In genomic region chr1:93175849-93176248, GRCm38 (mm10) we compare ENCODE assay signal across 10 mouse cellular contexts. TPM values are rescaled to one million over a fixed set of nuclear protein-coding genes. Genes with fewer than 3 reads are reported as not detected.
DNase-seq lines count a peak whose midpoint lies in the region; ATAC-seq and TF ChIP-seq lines count a peak whose summit lies in the region.
"Had no signal": no experiment of that assay in that cellular context is flagged by ENCODE, and none has a peak within 500 bp of the region (broad histone marks: within the 10 kb centered on the region; RNA-seq: fewer than 3 reads in every experiment).

No protein-coding gene starts in this region.

- 10% methylated on average over 6 of the region's 6 CpGs for WGBS in kidney, postnatal 0 days
- WGBS in forebrain, embryonic 14.5 days = 25% methylated on average over 6 of the region's 6 CpGs
- WGBS in limb, embryonic 14.5 days = 8% methylated on average over 6 of the region's 6 CpGs
- 24% methylated on average over 6 of the region's 6 CpGs for WGBS in stomach, embryonic 16.5 days

- no peaks in the 10 kb centered on the region for H3K27me3 ChIP-seq in kidney, postnatal 0 days (ENCODE audit: insufficient read depth, low read length)
- no peaks in the 10 kb centered on the region for H3K27me3 ChIP-seq in forebrain, embryonic 14.5 days (replicated peaks; ENCODE audit: control insufficient read depth, insufficient read depth, low read length)
- H3K27me3 ChIP-seq in limb, embryonic 14.5 days (ENCODE audit: control insufficient read depth, insufficient read depth, low read length) = no peaks in the 10 kb centered on the region
- peaks cover 4% of the 10 kb centered on the region; the same call in 1 of the 2 replicates for H3K27me3 ChIP-seq in stomach, embryonic 16.5 days (ENCODE audit: control insufficient read depth, insufficient read depth, low read length)

- peaks cover 12% of the 10 kb centered on the region; the same call in 1 of the 2 replicates for H3K4me1 ChIP-seq in kidney, postnatal 0 days (replicated peaks; ENCODE audit: insufficient read depth, low read length)
- no peaks in the 10 kb centered on the region for H3K4me1 ChIP-seq in forebrain, embryonic 14.5 days (ENCODE audit: control insufficient read depth, insufficient read depth, low read length)
- peaks cover 32% of the 10 kb centered on the region for H3K4me1 ChIP-seq in limb, embryonic 14.5 days (ENCODE audit: control insufficient read depth, insufficient read depth, low read length)
- peaks cover 14% of the 10 kb centered on the region for H3K4me1 ChIP-seq in stomach, embryonic 16.5 days (ENCODE audit: control insufficient read depth, insufficient read depth, low read length)

- no peak for DNase-seq in kidney, postnatal 0 days (ENCODE audit: low spot score)
- DNase-seq in kidney, postnatal 36 days = no peak
- no peak for DNase-seq in forebrain, embryonic 14.5 days (ENCODE audit: low spot score)
- no peak for DNase-seq in limb, embryonic 14.5 days (ENCODE audit: low spot score)
- DNase-seq in spleen, postnatal 4 days (ENCODE audit: low spot score in 2 of 2) = no peak
- no peak for DNase-seq in layer of hippocampus, adult 8-10 months (ENCODE audit: low spot score in 2 of 2)
- no peak for DNase-seq in gastrocnemius, postnatal 25 days

- no peaks in the 10 kb centered on the region for H3K36me3 ChIP-seq in kidney, postnatal 0 days (ENCODE audit: insufficient read depth, low read length)
- no peaks in the 10 kb centered on the region for H3K36me3 ChIP-seq in forebrain, embryonic 14.5 days (ENCODE audit: control insufficient read depth, insufficient read depth, low read length)
- H3K36me3 ChIP-seq in limb, embryonic 14.5 days (ENCODE audit: control insufficient read depth, insufficient read depth, low read length) = no peaks in the 10 kb centered on the region
- H3K36me3 ChIP-seq in stomach, embryonic 16.5 days (ENCODE audit: control insufficient read depth, insufficient read depth, low read length) = no peaks in the 10 kb centered on the region

- H3K27ac ChIP-seq in kidney, postnatal 0 days = no peak overlapping the region
- H3K27ac ChIP-seq in forebrain, embryonic 14.5 days (ENCODE audit: low read depth, low read length) = no peak overlapping the region
- H3K27ac ChIP-seq in limb, embryonic 14.5 days (replicated peaks; ENCODE audit: low read depth, low read length) = peak overlapping the region; percentile 82; the same call in 1 of the 2 replicates
- H3K27ac ChIP-seq in stomach, embryonic 16.5 days (ENCODE audit: low read length) = peak overlapping the region; percentile 58; the same call in 1 of the 2 replicates

- no peak overlapping the region for H3K4me3 ChIP-seq in kidney, postnatal 0 days (replicated peaks; ENCODE audit: low read depth, low read length)
- no peak overlapping the region for H3K4me3 ChIP-seq in forebrain, embryonic 14.5 days (ENCODE audit: low read depth, low read length)
- H3K4me3 ChIP-seq in limb, embryonic 14.5 days (replicated peaks; ENCODE audit: low read length) = peak overlapping the region; percentile 27; the same call in 1 of the 2 replicates
- no peak overlapping the region for H3K4me3 ChIP-seq in stomach, embryonic 16.5 days (replicated peaks; ENCODE audit: low read length)

- no peak for TF ChIP-seq POLR2A in limb, embryonic 14.5 days (IDR thresholded peaks at IDR 0.05; ENCODE audit: borderline replicate concordance, extremely low read depth, insufficient read depth, insufficient read length)

- no peak for TF ChIP-seq CTCF in kidney, postnatal 0 days (IDR thresholded peaks at IDR 0.05; ENCODE audit: low read depth)

- no peak for ATAC-seq in kidney, postnatal 0 days (replicated peaks; ENCODE audit: low FRiP score, low read depth)
- 0 out of 2 replicates have a peak, but pooled peaks have one; percentile 13 for ATAC-seq in forebrain, embryonic 14.5 days
- no peak for ATAC-seq in limb, embryonic 14.5 days (ENCODE audit: low FRiP score, low read depth)
- ATAC-seq in stomach, embryonic 16.5 days (ENCODE audit: insufficient read depth, low FRiP score) = no peak

- H3K4me2 ChIP-seq in kidney, postnatal 0 days (ENCODE audit: low read length) = peak overlapping the region; percentile 72
- peak overlapping the region; percentile 91 for H3K4me2 ChIP-seq in forebrain, embryonic 14.5 days (ENCODE audit: low read length)
- H3K4me2 ChIP-seq in limb, embryonic 14.5 days (replicated peaks; ENCODE audit: low read depth, low read length, severe bottlenecking) = peak overlapping the region; percentile 64
- peak overlapping the region; percentile 63; the same call in 1 of the 2 replicates for H3K4me2 ChIP-seq in stomach, embryonic 16.5 days (ENCODE audit: low read depth, low read length)

- no peak overlapping the region; the same call in 1 of the 2 replicates for H3K9ac ChIP-seq in kidney, postnatal 0 days (ENCODE audit: low read depth, low read length)
- H3K9ac ChIP-seq in forebrain, embryonic 14.5 days (ENCODE audit: low read length) = no peak overlapping the region
- no peak overlapping the region for H3K9ac ChIP-seq in limb, embryonic 14.5 days (ENCODE audit: low read depth, low read length, severe bottlenecking)
- H3K9ac ChIP-seq in stomach, embryonic 16.5 days (ENCODE audit: low read length) = 0 out of 2 replicates have a peak overlapping the region, but pooled peaks have one; percentile 32

- H3K9me3 ChIP-seq in kidney, postnatal 0 days (replicated peaks; ENCODE audit: low read length) = no peaks in the 10 kb centered on the region
- no peaks in the 10 kb centered on the region for H3K9me3 ChIP-seq in forebrain, embryonic 14.5 days (replicated peaks; ENCODE audit: control insufficient read depth, low read length)
- H3K9me3 ChIP-seq in limb, embryonic 14.5 days (ENCODE audit: control insufficient read depth, low read length) = no peaks in the 10 kb centered on the region
- H3K9me3 ChIP-seq in stomach, embryonic 16.5 days (replicated peaks; ENCODE audit: control insufficient read depth, low read length) = no peaks in the 10 kb centered on the region

RNA-seq across cellular contexts. Expression of gene Crocc2, which starts 7.3 kb away (rescaled TPM):
- 0.06 and 0.14 TPM in 2 replicates for polyA plus RNA-seq in kidney, postnatal 0 days (2015; fragmentation: Nextera tagmentation; extraction: Ambion mirVana)
- polyA plus RNA-seq in forebrain, embryonic 14.5 days (2014; fragmentation: Nextera tagmentation; extraction: Ambion mirVana) = 0.19 and 0.56 TPM in 2 replicates
- polyA plus RNA-seq in limb, embryonic 14.5 days (2012; rRNA removed) = 0.39 and 0.46 TPM in 2 replicates
- polyA plus RNA-seq in limb, embryonic 14.5 days (2014; fragmentation: Nextera tagmentation; extraction: Ambion mirVana) = 0.17 and 0.51 TPM in 2 replicates
- polyA plus RNA-seq in stomach, embryonic 16.5 days (2015; fragmentation: Nextera tagmentation; extraction: Ambion mirVana) = 0.18 and 0.24 TPM in 2 replicates
- total RNA-seq in layer of hippocampus, adult 8-10 months (2022) = under 1 TPM; 0.27 to 0.72 (median 0.37) TPM
- total RNA-seq in gastrocnemius, postnatal 25 days (2021) = not detected

RNA-seq across cellular contexts. Expression of gene 2310007B03Rik, which starts 15.1 kb away (rescaled TPM):
- polyA plus RNA-seq in kidney, postnatal 0 days (2015; fragmentation: Nextera tagmentation; extraction: Ambion mirVana) = 3.1 and 3.4 TPM in 2 replicates
- polyA plus RNA-seq in forebrain, embryonic 14.5 days (2014; fragmentation: Nextera tagmentation; extraction: Ambion mirVana) = 0.10 and 0.19 TPM in 2 replicates
- 2.9 and 4.2 TPM in 2 replicates for polyA plus RNA-seq in limb, embryonic 14.5 days (2012; rRNA removed)
- polyA plus RNA-seq in limb, embryonic 14.5 days (2014; fragmentation: Nextera tagmentation; extraction: Ambion mirVana) = 6.9 and 9.0 TPM in 2 replicates
- polyA plus RNA-seq in stomach, embryonic 16.5 days (2015; fragmentation: Nextera tagmentation; extraction: Ambion mirVana) = 17.7 and 32.8 TPM in 2 replicates
- total RNA-seq in layer of hippocampus, adult 8-10 months (2022) = not detected
- not detected for total RNA-seq in gastrocnemius, postnatal 25 days (2021)

RNA-seq across cellular contexts. Expression of gene Agxt, which starts 40.8 kb away (rescaled TPM):
- 0.24 and 0.33 TPM in 2 replicates for polyA plus RNA-seq in kidney, postnatal 0 days (2015; fragmentation: Nextera tagmentation; extraction: Ambion mirVana)
- not detected in 2 replicates for polyA plus RNA-seq in forebrain, embryonic 14.5 days (2014; fragmentation: Nextera tagmentation; extraction: Ambion mirVana)
- polyA plus RNA-seq in limb, embryonic 14.5 days (2012; rRNA removed) = not detected in 2 replicates
- not detected in 2 replicates for polyA plus RNA-seq in limb, embryonic 14.5 days (2014; fragmentation: Nextera tagmentation; extraction: Ambion mirVana)
- 0.47 and 0.53 TPM in 2 replicates for polyA plus RNA-seq in stomach, embryonic 16.5 days (2015; fragmentation: Nextera tagmentation; extraction: Ambion mirVana)
- not detected for total RNA-seq in layer of hippocampus, adult 8-10 months (2022)
- total RNA-seq in gastrocnemius, postnatal 25 days (2021) = not detected
- total RNA-seq: ES-E14 had no signal
- polyA plus RNA-seq: brain, embryonic 14.5 days had no signal

RNA-seq across cellular contexts. Expression of gene Sned1, which starts 59.8 kb away (rescaled TPM):
- 5.1 and 6.1 TPM in 2 replicates for polyA plus RNA-seq in kidney, postnatal 0 days (2015; fragmentation: Nextera tagmentation; extraction: Ambion mirVana)
- 1.8 and 2.5 TPM in 2 replicates for polyA plus RNA-seq in forebrain, embryonic 14.5 days (2014; fragmentation: Nextera tagmentation; extraction: Ambion mirVana)
- 52.0 and 65.8 TPM in 2 replicates for polyA plus RNA-seq in limb, embryonic 14.5 days (2012; rRNA removed)
- polyA plus RNA-seq in limb, embryonic 14.5 days (2014; fragmentation: Nextera tagmentation; extraction: Ambion mirVana) = 20.6 and 21.8 TPM in 2 replicates
- polyA plus RNA-seq in stomach, embryonic 16.5 days (2015; fragmentation: Nextera tagmentation; extraction: Ambion mirVana) = 9.2 and 9.3 TPM in 2 replicates
- total RNA-seq in layer of hippocampus, adult 8-10 months (2022) = 10 to 100 TPM in 3 of 4 experiments, 1 to 10 TPM in 1; 9.9 to 13.5 (median 12.4) TPM
- total RNA-seq in gastrocnemius, postnatal 25 days (2021) = 1 to 10 TPM; 4.6 to 8.0 TPM

Comparison
In these comparisons a context has a peak if more than half of its experiments do, and no peak if none do; other contexts are left out.
1. H3K27ac ChIP-seq: peak in limb, embryonic 14.5 days (single experiment) and stomach, embryonic 16.5 days (single experiment); none in kidney, postnatal 0 days (single experiment) and forebrain, embryonic 14.5 days (single experiment).
2. Peak in every context shown above with its lines, with median percentiles within 50 percentile points of each other: H3K4me2 ChIP-seq.